ENCODE assay signal across 10 mouse cellular contexts in genomic region chr11:85759634-85760439, GRCm38 (mm10).
DNase-seq lines count a peak whose midpoint lies in the region; ATAC-seq and TF ChIP-seq lines count a peak whose summit lies in the region.
"Had no signal": no experiment of that assay in that cellular context is flagged by ENCODE, and none has a peak within 500 bp of the region (broad histone marks: within the 10 kb centered on the region; RNA-seq: fewer than 3 reads in every experiment).

No protein-coding gene starts in this region.

- H3K4me3 ChIP-seq in intestine, embryonic 14.5 days (ENCODE audit: low read depth, low read length): no peak overlapping the region
- H3K4me3 ChIP-seq in intestine, postnatal 0 days (ENCODE audit: low read depth, low read length): no peak overlapping the region

- no peak for TF ChIP-seq CTCF in intestine, postnatal 0 days (IDR thresholded peaks at IDR 0.05; ENCODE audit: low read depth)

- peak overlapping the region; percentile 55; the same call in 1 of the 2 replicates for H3K27ac ChIP-seq in intestine, embryonic 14.5 days (ENCODE audit: low read depth)
- no peak overlapping the region for H3K27ac ChIP-seq in intestine, postnatal 0 days (ENCODE audit: low read depth, low read length)
- H3K27ac ChIP-seq: macrophage had no signal

- DNase-seq in intestine, embryonic 14.5 days (ENCODE audit: low spot score): no peak
- DNase-seq in urinary bladder, postnatal 14 days (ENCODE audit: low spot score): peak; percentile 30
- DNase-seq in urinary bladder, postnatal 10 days (ENCODE audit: low spot score): no peak
- DNase-seq in heart, postnatal 36 days: peak; percentile 41 to 46
- no peak for DNase-seq in spleen, postnatal 14 days (ENCODE audit: low spot score in 2 of 2)
- DNase-seq in cerebellum, postnatal 10 days: no peak

- intact Hi-C loops in heart, postnatal 36 days (cut with DNase I): loop anchor here (2.0 to 5.0 kb wide), 2 partner anchors 63 to 148 kb away; no protein-coding TSS in a partner anchor

- no peak overlapping the region for H3K9ac ChIP-seq in intestine, embryonic 14.5 days (ENCODE audit: low read length)
- H3K9ac ChIP-seq in intestine, postnatal 0 days (ENCODE audit: low read depth, low read length): no peak overlapping the region

- no peak for ATAC-seq in intestine, embryonic 14.5 days (replicated peaks; ENCODE audit: low FRiP score, low TSS enrichment, low read depth)
- ATAC-seq in intestine, postnatal 0 days: no peak
- no peak for ATAC-seq in cerebellum, adult (ENCODE audit: insufficient number of reproducible peaks, low FRiP score, low TSS enrichment)

- H3K4me2 ChIP-seq in intestine, embryonic 14.5 days (ENCODE audit: low read length): no peak overlapping the region
- H3K4me2 ChIP-seq in intestine, postnatal 0 days (replicated peaks; ENCODE audit: low read depth): no peak overlapping the region

- H3K4me1 ChIP-seq in intestine, embryonic 14.5 days (replicated peaks; ENCODE audit: control insufficient read depth, insufficient read depth, low read length): peaks cover 20% of the 10 kb centered on the region
- no peaks in the 10 kb centered on the region for H3K4me1 ChIP-seq in intestine, postnatal 0 days (replicated peaks; ENCODE audit: control insufficient read depth, insufficient read depth, low read length)

- WGBS in intestine, embryonic 14.5 days: 58% methylated on average over 14 of the region's 14 CpGs
- 72% methylated on average over 14 of the region's 14 CpGs for WGBS in intestine, postnatal 0 days

- no peaks in the 10 kb centered on the region for H3K9me3 ChIP-seq in intestine, embryonic 14.5 days (ENCODE audit: control insufficient read depth, low read length)
- H3K9me3 ChIP-seq in intestine, postnatal 0 days (ENCODE audit: control insufficient read depth): no peaks in the 10 kb centered on the region

- H3K36me3 ChIP-seq in intestine, embryonic 14.5 days (ENCODE audit: control insufficient read depth, insufficient read depth, low read length): no peaks in the 10 kb centered on the region
- no peaks in the 10 kb centered on the region for H3K36me3 ChIP-seq in intestine, postnatal 0 days (ENCODE audit: control insufficient read depth, insufficient read depth)

- H3K27me3 ChIP-seq in intestine, embryonic 14.5 days (replicated peaks; ENCODE audit: control insufficient read depth, insufficient read depth, low read length): no peaks in the 10 kb centered on the region
- H3K27me3 ChIP-seq in intestine, postnatal 0 days (replicated peaks; ENCODE audit: control insufficient read depth, insufficient read depth, low read length): 0 out of 2 replicates have a peak, but pooled peaks cover 4% of the 10 kb centered on the region
- H3K27me3 ChIP-seq: CH12.LX had no signal

Comparison
In these comparisons a context has a peak if more than half of its experiments do, and no peak if none do; other contexts are left out.
1. DNase-seq: peak in urinary bladder, postnatal 14 days (single experiment) and heart, postnatal 36 days (2 of 2); none in intestine, embryonic 14.5 days (single experiment), urinary bladder, postnatal 10 days (single experiment), spleen, postnatal 14 days (0 of 2) and cerebellum, postnatal 10 days (0 of 2).